Mouse (Mus musculus) thymus, adult 2 months (tissue): ENCODE data around the gene Hoxa7. TPM values are rescaled to one million over a fixed set of nuclear protein-coding genes. Genes with fewer than 3 reads are reported as not detected.

Experiments used
- DNase-seq: peaks from one replicate; pipeline ENCODE4 v3.0.0; 2021
- H3K27ac ChIP-seq: fragments of 200-500 bp; 2 replicates; pipeline ENCODE4 v1.5.1; 2012; ENCODE audit warnings: low read length, control low read depth; ENCODE audit not compliant: control insufficient read depth, insufficient read depth
- H3K27me3 ChIP-seq: fragments of 200-500 bp; 2 replicates; pipeline ENCODE4 v1.6.1; 2012; ENCODE audit warnings: mild to moderate bottlenecking, low read length, moderate library complexity, mixed read lengths; ENCODE audit not compliant: control insufficient read depth, insufficient read depth
- H3K36me3 ChIP-seq: fragments of 200-500 bp; 2 replicates; pipeline ENCODE4 v1.6.1; 2012; ENCODE audit warnings: mild to moderate bottlenecking, low read length, moderate library complexity; ENCODE audit not compliant: control insufficient read depth, insufficient read depth
- H3K4me1 ChIP-seq: fragments of 200-500 bp; replicated peaks from 2 replicates; pipeline ENCODE4 v1.6.1; 2012; ENCODE audit warnings: low read length; ENCODE audit not compliant: control insufficient read depth, insufficient read depth
- H3K4me3 ChIP-seq: fragments of 200-500 bp; 2 replicates; pipeline ENCODE4 v1.5.1; 2012; ENCODE audit warnings: mild to moderate bottlenecking, low read length, control low read depth, moderate library complexity; ENCODE audit not compliant: control insufficient read depth, insufficient read depth
- CTCF ChIP-seq: fragments of 200-500 bp; IDR thresholded peaks from 2 replicates; pipeline ENCODE4 v1.5.1; 2012; ENCODE audit warnings: mild to moderate bottlenecking, control low read depth, low read length, moderate library complexity, borderline replicate concordance; ENCODE audit not compliant: control insufficient read depth, poor library complexity, insufficient read depth; ENCODE audit errors: extremely low read depth
- POLR2A ChIP-seq: fragments of 200-500 bp; IDR thresholded peaks from 2 replicates; pipeline ENCODE4 v1.6.1; 2012; ENCODE audit warnings: mild to moderate bottlenecking, low read length, control low read depth, moderate library complexity; ENCODE audit not compliant: control insufficient read depth, poor library complexity, insufficient read depth; ENCODE audit errors: extremely low read depth
- WGBS: fragments of 180-500 bp; shearing (Covaris S2); methylation state at CpG from one replicate; pipeline ENCODE4 v1.1.7; 2018; 5-methylcytosine and 5-hydroxymethylcytosine counted together
- polyA plus RNA-seq: library from polyadenylated mRNA; depleted of rRNA; stranded (reverse); fragments of >200 nt; gene quantifications from 2 replicates; pipeline ENCODE4 v1.2.3, GENCODE M21; 2012

Gene Hoxa7
- polyA plus RNA-seq, 1 experiment: 2.5 TPM

GRCm38 (mm10) chr6:52234428-52235140 is 12.9 kb upstream of the Hoxa7 start:
- no peak overlapping the region for H3K27ac ChIP-seq
- 4% methylated on average over 60 of the region's 68 CpGs for WGBS
- H3K36me3 ChIP-seq: no peaks in the 10 kb centered on the region
- peaks cover 5% of the 10 kb centered on the region; the same call in 1 of the 2 replicates for H3K4me1 ChIP-seq
- peaks cover 47% of the 10 kb centered on the region for H3K27me3 ChIP-seq
- TF ChIP-seq POLR2A (no peak), CTCF (no peak)
- DNase-seq: no peak
- no peak overlapping the region for H3K4me3 ChIP-seq

- H3K4me3 ChIP-seq: no peak overlapping the region
- TF ChIP-seq CTCF (no peak), POLR2A (no peak)
- H3K27me3 ChIP-seq: peaks cover 49% of the 10 kb centered on the region
Measured at GRCm38 (mm10) chr6:52233546-52234427, 12.1 kb upstream of the Hoxa7 start.

GRCm38 (mm10) chr6:52232984-52233545 is 11.4 kb upstream of the Hoxa7 start:
- Histone ChIP-seq H3K27me3 (peaks cover 49% of the 10 kb centered on the region), H3K4me1 (peaks cover 5% of the 10 kb centered on the region; the same call in 1 of the 2 replicates), H3K4me3 (no peak overlapping the region), H3K27ac (no peak overlapping the region), H3K36me3 (no peaks in the 10 kb centered on the region)
- no peak for TF ChIP-seq POLR2A
- no peak for TF ChIP-seq CTCF
- no peak for DNase-seq
- 34% methylated on average over 23 of the region's 23 CpGs for WGBS

More at GRCm38 (mm10) chr6:52233546-52234427, 12.1 kb upstream of the Hoxa7 start:
- 6% methylated on average over 70 of the region's 70 CpGs for WGBS
- H3K27ac ChIP-seq: no peak overlapping the region
- no peaks in the 10 kb centered on the region for H3K36me3 ChIP-seq
- H3K4me1 ChIP-seq: peaks cover 5% of the 10 kb centered on the region; the same call in 1 of the 2 replicates
- no peak for DNase-seq

- H3K27me3 ChIP-seq: peaks cover 48% of the 10 kb centered on the region
- no peak overlapping the region for H3K27ac ChIP-seq
- no peak for DNase-seq
- WGBS: 4% methylated on average over 18 of the region's 18 CpGs
- TF ChIP-seq CTCF (no peak), POLR2A (no peak)
- H3K4me3 ChIP-seq: no peak overlapping the region
- H3K4me1 ChIP-seq: peaks cover 5% of the 10 kb centered on the region; the same call in 1 of the 2 replicates
- no peaks in the 10 kb centered on the region for H3K36me3 ChIP-seq
Measured at GRCm38 (mm10) chr6:52232568-52232965, 10.9 kb upstream of the Hoxa7 start.

- H3K4me3 ChIP-seq: no peak overlapping the region
- H3K27ac ChIP-seq: no peak overlapping the region
- no peak for DNase-seq
- peaks cover 46% of the 10 kb centered on the region for H3K27me3 ChIP-seq
- 11% methylated on average over 18 of the region's 18 CpGs for WGBS
- TF ChIP-seq POLR2A (no peak), CTCF (no peak)
- H3K36me3 ChIP-seq: no peaks in the 10 kb centered on the region
- peaks cover 5% of the 10 kb centered on the region; the same call in 1 of the 2 replicates for H3K4me1 ChIP-seq
Measured at GRCm38 (mm10) chr6:52231885-52232567, 10.4 kb upstream of the Hoxa7 start.
